Mouse (Mus musculus): ENCODE measurements around the gene 1810043G02Rik.
"Not testable (repeated sequence)": the region's sequence is repeated elsewhere in the genome, so short reads cannot be mapped to it uniquely, and the experiment has no call there.

1810043G02Rik gene

DNA sequence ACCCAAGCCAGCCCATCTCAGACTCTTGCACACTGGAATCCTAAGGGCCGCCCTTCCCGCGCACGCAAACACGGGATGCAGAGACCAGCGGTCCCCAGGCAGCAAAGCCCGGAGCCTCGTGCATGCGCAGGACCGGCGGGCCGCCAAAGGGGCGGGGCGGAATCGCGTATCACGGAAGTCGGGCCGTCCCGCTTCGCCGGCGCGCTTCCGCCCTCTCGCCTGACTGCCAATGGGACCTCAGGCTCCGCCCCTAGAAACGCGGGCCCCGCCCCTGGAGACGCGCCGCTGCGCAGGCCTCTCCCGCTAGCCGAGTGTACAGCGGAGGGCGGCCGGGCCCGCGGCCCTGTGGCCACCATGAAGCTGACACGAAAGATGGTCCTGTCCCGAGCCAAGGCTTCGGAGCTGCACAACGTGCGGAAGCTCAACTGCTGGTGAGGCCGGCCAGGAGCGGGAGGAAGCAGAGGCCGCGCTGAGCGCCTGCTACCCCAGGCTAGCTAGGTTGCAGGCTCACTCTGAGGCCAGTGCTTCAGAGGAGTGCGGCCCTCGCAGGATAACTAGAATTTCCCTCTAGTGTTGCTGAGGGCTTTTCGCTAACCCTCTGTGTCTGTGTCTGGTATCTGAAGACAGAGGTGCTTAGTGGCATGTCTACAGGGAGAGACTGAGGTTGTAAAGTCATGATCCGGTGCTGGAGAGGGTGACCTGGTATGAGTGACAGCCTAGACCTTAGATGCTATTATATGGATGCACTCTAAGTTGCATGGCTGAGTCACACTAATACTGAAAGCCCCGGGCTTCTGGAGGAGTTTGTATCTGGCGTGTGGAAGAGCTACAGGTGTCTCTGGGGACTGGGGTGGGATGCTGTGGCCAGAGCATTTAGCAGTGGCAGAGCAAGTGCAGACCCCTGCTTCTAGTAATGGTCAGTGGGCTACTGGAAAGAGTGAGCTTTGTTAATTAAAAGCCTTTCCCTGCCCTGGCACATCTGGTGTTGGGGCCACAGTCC lies at the start of gene 1810043G02Rik:
Gene 1810043G02Rik (plus strand): TSS at position 174 of the 1,000 bp plus-strand sequence.
- DNase-seq (ENCODE audit: low spot score in 2 of 2), result peak; percentile 99 to 100

DNA sequence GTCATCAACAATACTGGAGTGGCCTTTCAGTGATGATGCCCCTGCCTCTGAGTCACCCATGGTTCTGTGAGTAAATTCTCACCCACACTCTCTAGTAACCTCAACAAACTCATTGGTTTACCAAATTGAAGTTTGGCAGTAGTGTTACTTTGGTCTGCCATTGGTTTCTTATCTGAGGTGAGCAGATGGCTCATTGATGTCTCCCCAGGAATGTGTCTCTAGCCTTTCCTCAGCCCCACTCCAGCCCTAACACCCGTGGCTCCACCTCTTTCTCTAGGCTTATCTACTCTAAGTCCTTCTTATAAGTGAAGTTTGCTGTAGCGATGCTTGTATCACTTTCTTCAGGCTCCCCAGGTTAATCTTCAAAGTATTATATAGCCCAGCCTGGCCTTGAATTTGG lies 38.6 kb upstream of the 1810043G02Rik start:
- DNase-seq (ENCODE audit: low spot score in 2 of 2), result no peak

DNA sequence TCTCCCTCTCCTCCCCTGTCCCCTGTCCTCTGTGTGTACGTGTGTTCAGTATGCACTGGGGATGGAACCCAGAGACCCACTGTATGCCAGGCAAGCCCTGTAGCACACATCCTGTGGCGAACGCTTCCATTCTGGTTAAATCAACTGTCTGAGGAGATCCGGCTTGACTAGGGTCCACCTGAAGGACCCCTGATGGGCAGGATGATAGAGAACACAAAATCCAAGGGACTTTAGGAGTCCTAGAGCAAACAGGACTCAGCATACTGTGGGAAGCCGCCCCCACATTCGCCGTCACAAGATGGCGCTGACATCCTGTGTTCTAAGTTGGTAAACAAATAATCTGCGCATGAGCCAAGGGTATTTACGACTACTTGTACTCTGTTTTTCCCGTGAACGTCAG lies 27.9 kb upstream of the 1810043G02Rik start:
- not testable (repeated sequence) for DNase-seq (ENCODE audit: low spot score in 2 of 2)

DNA sequence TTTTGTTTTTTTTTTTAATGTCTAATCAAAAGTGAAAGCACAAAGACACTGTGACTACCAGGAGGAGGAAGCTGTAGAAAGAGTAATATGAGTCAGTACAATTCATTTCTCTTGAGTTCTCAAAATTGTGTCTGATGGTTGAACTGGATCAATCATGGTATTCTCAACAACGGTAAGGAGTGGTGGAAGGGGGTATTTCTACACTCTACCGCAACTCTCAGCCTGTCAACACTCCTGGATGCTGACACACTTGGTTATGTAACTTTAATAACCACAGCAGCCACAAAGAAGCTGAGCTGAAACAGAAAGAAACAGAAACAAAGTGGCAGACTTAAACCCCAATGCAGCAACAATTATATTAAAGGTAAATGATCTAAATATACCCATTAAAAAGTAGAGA lies 15.6 kb upstream of the 1810043G02Rik start:
- no peak for DNase-seq (ENCODE audit: low spot score in 2 of 2)

DNA sequence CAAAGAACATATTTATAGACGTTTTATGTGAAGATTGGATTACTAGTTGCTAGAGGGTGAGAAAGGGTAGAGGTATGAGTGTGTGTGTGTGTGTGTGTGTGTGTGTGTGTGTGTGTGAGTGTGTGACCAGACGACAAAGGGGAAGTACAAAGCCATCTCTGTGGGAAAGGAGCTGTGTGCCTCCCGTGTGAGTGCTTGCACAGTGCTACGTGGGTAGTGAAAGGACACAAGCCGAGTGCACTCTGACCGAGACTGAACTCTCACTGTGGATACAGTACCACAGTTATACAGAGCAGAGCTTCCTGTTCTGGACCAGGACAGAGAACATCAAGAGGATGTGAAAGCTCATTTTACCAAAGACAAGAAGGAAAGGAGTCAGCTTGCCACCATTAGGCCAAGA lies 14.4 kb upstream of the 1810043G02Rik start:
- DNase-seq (ENCODE audit: low spot score in 2 of 2), result no peak

DNA sequence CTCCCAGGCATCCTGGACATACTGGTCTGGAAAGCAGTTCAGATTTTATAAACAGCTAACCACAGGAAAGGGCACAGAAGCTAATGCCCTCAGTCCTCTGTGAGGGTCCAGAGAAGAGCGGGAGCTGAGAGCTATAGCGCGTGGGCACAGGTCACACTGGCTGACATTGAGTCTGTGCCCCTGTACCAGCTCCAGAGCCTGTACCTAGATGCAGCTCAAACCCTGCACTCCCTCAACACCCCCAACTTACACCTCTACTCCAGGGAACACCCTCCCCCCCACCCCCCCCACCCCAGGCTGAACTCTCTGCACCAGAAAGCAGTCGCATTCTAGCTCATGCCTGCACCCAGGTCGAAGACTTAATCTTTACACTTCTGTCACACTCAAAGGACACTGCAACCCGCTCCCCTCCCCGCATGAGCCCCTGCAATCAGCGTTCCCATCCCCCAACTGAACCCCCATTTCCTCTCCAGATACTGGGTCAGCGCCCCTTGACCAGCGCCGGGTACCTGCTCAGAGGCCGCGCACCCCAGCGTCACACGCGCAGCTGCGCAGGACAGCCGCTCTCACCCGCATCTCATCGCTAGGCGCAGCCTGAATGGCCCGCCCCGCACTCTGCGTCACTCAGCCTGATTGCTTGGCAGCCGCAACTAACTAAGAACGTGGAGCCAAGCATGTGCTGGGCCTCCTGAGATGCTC lies 8.9 kb upstream of the 1810043G02Rik start:
- DNase-seq (ENCODE audit: low spot score in 2 of 2), result no peak

DNA sequence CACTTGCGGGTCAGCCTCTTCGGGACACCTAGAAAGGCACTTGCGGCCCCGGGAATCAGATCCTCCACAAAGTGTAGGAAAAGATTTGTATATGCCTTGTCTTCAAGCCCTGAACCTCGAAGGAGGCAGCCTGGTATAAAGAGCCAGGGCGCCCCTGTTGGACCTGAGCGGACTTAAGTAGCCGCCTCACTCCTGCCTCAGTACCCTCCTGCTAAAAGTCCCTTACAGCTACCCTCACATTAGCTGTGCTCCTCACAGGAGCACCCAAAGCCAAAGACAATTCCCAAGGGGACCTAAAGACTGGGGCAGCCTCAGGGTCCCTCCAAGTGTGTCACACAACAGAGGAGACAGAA lies 8.4 kb upstream of the 1810043G02Rik start:
- DNase-seq (ENCODE audit: low spot score in 2 of 2), result no peak

DNA sequence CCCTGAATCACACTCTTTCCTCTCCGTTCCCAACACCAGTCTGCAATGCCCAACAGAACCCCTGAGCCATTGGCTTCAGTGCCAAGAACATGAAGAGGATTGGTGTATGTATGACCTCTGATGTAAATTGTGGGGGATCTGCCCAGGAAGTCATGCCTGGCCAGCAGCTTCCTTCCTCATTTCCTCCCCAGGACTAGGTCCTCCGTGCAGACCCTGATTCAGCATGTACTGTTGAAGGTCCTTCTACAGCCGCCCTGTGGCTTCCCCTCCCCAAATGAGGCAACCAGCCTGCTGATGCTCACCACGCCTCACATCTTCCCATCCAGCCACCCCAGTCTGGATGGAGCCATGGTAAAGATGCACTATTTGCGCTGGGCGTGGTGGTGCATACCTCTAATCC lies 7.8 kb upstream of the 1810043G02Rik start, which contains the start of gene Trpm2:
Gene Trpm2 (minus strand): TSS at position 83 of the 400 bp plus-strand sequence.
- DNase-seq (ENCODE audit: low spot score in 2 of 2), result no peak

DNA sequence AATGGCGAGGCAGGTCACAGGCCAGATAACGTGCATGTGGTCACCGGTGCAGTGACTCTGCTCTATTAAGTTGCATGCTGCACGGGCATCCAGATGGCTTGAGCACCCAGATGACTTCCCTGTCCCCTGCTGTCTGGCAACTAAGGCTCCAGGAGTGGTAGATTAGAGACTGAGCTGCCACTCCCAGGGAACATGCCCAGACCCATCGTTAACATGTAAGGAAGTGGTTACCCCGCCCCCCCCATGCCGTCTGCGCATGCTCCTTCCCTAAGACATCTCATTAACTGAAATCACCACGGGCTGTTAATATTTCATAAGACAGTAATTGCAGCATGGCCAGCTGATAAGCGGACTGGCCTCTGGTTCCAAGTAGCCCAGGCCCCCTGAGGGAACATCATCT lies 7.1 kb upstream of the 1810043G02Rik start:
- no peak for DNase-seq (ENCODE audit: low spot score in 2 of 2)

DNA sequence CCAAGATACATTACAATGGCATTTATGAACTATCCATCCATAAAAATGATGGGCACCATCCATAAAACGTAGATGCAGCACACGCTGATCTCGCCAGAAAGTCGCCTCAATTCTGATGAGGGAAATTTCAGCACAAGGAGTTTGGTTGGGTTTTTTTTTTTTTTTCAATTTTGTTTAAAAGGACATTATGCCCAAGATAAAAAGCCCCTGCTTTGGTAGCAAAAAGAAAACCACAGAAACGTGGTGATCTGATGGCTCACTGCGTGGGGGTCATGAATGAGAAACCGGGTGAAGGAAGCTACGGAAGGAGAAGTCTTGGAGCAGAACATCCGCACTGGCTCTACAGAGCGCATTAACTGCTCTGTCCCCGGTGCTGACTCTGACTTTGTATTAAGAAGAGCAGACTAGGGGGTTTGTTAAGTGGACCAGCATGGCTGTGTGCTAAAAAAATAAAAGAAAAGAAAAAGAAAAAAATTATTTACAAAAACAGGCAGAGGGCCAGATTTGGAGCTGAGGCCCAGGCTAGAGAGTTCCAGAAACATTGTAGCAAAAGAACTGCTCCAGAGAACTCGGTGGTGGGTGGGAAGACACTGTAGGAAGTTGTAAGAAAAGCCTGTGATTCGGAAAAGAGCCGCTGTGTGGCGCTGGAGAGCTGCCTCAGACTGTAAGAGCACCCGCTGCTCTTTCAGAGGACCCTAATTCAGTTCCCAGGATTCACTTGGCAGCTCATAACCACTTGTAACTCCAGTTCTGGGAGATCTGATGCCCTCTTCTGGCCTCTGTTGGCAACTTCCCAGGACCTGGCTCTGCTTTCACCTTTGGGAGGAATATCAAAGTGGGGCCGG lies 6.4 kb upstream of the 1810043G02Rik start:
- DNase-seq (ENCODE audit: low spot score in 2 of 2), result no peak

DNA sequence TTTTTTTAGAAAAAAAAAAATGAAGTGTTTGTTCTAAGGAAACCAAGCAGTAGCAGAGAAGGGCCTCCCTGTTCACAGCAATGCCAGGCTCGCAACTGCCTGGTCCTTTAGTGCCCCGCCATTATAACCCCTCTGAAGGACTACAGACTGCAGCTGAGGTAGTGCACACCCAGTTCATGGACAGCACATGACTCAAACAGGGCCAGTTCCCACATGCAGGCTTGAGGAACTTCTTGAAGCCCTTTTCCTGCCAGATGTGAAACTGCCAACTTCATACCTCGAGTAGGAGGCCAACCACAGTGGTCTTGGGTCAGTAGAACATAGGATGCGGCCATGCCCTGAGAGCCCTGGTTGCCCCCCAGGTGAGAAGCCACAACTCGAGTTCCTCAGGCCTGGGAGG lies 4.0 kb upstream of the 1810043G02Rik start:
- DNase-seq (ENCODE audit: low spot score in 2 of 2), result no peak

DNA sequence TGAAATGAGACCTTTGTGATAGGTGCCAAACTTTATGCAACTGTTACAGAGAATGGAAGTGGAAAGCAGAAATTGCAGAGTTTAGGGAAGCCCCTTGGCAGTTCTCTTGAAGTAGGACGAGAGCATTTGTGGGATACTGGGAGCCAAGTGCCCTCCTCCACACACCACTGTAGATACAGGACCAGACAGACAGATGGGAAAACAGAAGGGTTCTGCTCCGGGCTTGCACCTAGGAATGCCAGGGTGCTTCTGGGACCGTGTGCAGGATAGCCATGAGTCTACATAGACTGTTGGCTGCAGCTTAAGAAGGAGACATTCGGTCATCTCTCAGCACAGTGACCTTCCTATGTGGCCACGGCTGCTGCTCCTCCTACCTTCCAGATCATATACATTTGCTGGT lies 3.5 kb upstream of the 1810043G02Rik start:
- DNase-seq (ENCODE audit: low spot score in 2 of 2), result no peak

DNA sequence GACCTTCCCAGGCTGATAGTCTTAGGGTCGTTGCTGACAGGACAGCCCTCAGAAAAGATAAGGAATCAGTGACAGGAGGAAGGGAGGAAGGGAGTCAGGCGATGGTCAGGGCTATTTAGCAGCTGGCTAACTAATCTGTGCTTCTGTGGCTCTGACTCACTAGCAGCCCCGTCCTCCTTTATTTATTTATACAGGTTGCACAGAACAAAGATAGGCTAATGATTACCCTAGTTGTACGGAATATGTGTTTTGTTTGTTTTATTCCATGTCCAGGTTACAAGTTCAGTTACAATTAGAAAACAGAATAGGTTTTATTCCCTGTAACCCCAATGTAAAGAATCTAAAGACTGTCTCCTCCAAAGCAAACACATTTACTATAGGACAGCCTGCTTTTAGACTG lies 2.7 kb upstream of the 1810043G02Rik start:
- no peak for DNase-seq (ENCODE audit: low spot score in 2 of 2)

DNA sequence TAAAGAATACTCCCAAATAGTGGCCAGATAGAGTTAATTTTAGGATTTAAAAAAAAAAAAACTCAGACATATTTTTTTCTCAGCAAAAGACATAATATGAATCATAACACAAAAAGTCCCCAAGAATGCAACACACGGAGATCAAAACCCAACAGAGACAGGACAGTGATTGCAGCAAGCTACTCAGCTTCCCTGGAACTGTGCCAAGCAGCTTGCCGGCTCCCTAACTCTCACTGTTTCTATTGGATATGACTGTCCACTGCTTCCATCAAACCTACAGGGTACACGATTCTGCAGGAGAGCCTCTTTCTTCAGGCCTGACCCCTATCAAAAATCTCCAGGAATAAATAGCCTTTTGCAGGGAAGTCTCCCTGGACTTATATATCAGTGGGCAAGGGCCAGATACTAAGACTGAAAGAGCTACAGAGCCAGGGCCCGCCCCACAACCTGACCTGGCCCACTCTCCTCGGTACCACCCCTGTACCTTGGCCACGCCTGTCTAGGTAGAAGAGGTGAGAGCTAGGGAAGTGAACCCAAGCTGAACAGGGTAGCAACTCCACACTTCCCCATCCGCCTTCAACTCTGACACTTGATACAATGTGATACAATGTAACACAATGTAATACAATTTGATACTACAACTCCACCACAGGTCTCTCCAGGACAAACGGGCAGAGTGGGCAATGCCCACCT lies 1.7 kb upstream of the 1810043G02Rik start:
- DNase-seq (ENCODE audit: low spot score in 2 of 2), result no peak

DNA sequence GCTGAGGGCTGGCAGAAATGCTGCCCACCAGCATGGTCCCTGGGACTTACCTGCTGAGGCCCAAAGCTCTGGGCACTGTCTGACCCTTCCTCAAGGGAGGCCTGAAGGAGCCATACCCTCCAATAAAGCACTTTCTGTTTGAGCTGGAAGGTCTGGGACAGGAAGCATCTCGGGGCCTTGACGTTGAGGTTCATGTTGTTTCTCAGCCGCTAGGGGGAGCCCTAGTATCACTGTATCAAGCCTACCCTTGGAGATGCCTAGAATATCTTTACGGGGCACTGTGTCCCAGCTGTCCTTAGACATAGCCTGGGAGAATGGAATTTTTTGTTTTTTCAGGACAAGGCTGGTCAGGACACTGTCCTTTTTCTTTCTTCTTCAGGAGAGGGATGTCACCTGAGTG lies 6.3 kb downstream of the 1810043G02Rik start:
- DNase-seq (ENCODE audit: low spot score in 2 of 2), result peak in 1 of 2 experiments; percentile 66

DNA sequence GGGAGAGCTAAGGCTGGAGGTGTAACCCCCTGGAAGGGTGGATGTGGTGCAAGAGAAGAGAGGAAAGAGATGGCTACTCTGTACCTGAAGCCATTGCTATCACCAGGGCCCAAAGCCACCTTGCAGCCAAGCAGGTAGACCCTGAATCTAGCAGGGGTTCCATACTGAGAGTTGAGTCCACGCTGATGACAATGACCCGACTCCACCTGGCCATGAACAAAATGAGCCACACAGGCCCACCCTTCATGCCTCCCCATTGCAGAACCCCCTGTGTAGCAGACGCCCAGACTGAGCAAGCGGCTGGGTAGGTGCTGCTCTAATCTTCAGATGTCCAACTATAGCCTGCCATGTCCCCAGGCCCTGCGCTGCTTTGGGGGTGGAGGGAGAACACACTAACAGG lies 7.5 kb downstream of the 1810043G02Rik start:
- DNase-seq (ENCODE audit: low spot score in 2 of 2), result no peak

DNA sequence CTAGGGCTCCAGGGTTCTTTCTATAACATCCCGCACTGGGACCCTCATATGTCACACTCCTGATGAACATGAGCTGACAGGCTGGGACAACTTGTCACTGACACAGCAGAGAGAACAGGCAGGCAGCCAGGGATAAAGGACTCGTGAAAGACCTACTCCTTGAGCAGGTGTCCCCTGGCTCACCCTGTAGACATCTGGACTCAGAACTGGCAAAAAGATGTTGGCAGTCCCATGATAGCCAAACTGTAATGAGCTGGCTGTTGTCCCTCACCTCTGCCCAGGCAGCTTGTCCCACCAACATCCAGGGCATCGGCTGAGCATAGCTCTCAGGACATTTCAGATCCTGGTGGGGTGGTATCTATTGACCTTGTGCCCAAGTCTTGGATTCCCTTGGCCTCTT lies 17.3 kb downstream of the 1810043G02Rik start:
- no peak for DNase-seq (ENCODE audit: low spot score in 2 of 2)

DNA sequence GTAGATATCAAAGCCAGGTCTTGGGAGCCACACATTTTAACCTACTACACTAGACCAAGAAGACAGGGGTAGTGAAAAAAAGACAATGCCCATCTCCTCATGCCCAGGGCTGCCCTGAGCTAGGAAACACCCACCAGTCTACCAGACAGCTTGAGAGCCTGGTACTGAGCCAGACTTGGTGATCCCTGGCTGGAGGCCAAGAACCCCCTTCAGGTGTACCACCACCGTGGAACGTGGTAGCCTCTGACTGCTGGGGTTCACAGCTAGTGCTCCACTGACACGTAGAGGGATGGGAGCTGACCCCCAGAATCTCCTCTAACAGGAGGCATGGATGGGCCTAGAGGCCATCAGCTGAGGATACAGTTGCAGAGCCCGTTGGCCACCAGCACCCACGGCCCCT lies 21.9 kb downstream of the 1810043G02Rik start:
- no peak for DNase-seq (ENCODE audit: low spot score in 2 of 2)

DNA sequence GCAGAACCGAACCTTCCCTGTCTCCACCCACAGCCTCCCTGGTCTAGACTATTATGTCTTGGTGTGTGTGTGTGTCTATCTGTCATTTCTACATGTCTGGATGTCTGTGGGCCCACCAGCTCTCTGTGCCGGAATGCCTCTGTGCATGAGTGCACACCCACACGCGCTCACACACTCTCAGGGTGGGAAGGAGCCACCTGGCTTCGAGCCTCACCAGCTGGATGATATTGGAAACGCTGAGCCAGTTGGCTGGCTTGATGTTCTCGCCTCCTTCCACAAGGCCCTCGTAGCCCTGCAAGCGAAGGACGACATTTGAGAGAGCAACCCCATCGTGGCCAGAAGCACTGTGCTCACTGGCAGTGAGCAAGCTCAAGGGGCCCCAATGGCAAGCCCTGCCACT lies 23.5 kb downstream of the 1810043G02Rik start:
- no peak for DNase-seq (ENCODE audit: low spot score in 2 of 2)

DNA sequence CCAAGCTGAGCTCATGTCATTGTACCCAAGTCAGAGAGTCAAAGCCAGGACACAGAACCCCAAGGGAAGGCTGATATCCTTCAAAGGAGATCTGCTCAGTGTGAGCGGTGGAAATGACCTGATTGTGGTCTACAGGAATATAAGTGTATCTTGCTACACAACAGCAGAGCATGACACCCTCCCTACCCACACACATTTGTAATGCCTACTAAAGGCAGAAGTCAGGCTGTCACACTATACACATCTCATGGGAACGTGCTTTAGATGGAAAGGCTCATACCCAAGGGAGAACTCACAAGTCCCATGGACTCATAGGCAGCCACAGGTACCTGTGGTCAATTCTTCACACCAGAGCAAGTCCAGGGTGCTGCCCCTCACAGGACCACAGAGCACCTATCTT lies 24.0 kb downstream of the 1810043G02Rik start:
- no peak for DNase-seq (ENCODE audit: low spot score in 2 of 2)

DNA sequence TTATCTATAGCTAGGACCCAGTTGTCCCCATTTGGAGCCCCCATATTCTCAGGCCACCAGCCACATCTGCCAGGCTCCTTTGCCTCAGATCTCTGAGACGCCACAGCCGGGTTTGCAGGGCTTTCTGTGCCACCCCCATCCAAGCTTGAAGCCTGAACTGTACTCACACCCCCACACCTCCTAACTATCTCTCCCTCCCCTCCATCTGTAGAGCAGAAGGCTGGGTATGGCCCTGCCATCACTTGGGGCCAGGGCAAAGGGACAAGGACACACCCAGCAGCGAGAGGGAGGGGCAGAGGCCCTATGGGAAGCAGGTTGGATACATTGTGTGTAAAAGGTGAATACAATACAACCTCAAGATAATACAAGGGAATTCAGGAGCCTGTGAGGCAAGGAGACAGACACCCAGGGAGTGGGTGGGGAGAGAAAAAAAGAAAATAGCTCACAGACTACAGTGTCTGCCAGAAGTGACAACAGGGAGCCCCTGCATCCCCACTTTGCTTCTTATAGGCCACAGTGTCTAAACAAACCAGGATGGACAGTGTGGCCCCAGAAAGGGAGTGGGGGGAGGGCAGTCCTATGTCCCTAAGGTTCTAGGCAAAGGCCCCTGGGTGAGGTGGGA lies 26.3 kb downstream of the 1810043G02Rik start:
- DNase-seq (ENCODE audit: low spot score in 2 of 2), result no peak

All from spleen, postnatal 14 days (tissue).